Mouse (Mus musculus) liver, embryonic 15.5 days (tissue): Measurements from ENCODE around the gene Gpc2. TPM values are rescaled to one million over a fixed set of nuclear protein-coding genes. Genes with fewer than 3 reads are reported as not detected.

ENCODE experiments used
- ATAC-seq: fragments of 200-750 bp; cut with Nextera tagmentation; 2 replicates; pipeline ENCODE4 v1.8.0; 2017; ENCODE audit warnings: moderate number of reproducible peaks, mild to moderate bottlenecking, moderate library complexity; ENCODE audit not compliant: insufficient read depth
- H3K27ac ChIP-seq: fragments of 300-500 bp; sonication (generic); replicated peaks from 2 replicates; pipeline ENCODE4 v1.5.1; 2015; ENCODE audit warnings: mild to moderate bottlenecking, inconsistent platforms
- H3K27me3 ChIP-seq: fragments of 300-500 bp; sonication (generic); 2 replicates; pipeline ENCODE4 v1.6.1; 2015; ENCODE audit warnings: mild to moderate bottlenecking, inconsistent platforms
- H3K36me3 ChIP-seq: fragments of 300-500 bp; sonication (generic); replicated peaks from 2 replicates; pipeline ENCODE4 v1.6.1; 2015; ENCODE audit warnings: moderate library complexity, mild to moderate bottlenecking, inconsistent platforms
- H3K4me1 ChIP-seq: fragments of 300-500 bp; sonication (generic); replicated peaks from 2 replicates; pipeline ENCODE4 v1.6.1; 2015; ENCODE audit warnings: inconsistent platforms
- H3K4me2 ChIP-seq: fragments of 300-500 bp; sonication (generic); 2 replicates; pipeline ENCODE4 v1.6.1; 2015; ENCODE audit warnings: moderate library complexity, mild to moderate bottlenecking, inconsistent platforms
- H3K4me3 ChIP-seq: fragments of 300-500 bp; sonication (generic); replicated peaks from 2 replicates; pipeline ENCODE4 v1.5.1; 2015; ENCODE audit warnings: mild to moderate bottlenecking, inconsistent platforms
- H3K9ac ChIP-seq: fragments of 300-500 bp; sonication (generic); 2 replicates; pipeline ENCODE4 v1.6.1; 2015; ENCODE audit warnings: moderate library complexity, mild to moderate bottlenecking, inconsistent platforms
- H3K9me3 ChIP-seq: fragments of 300-500 bp; sonication (generic); replicated peaks from 2 replicates; pipeline ENCODE4 v1.6.1; 2016; ENCODE audit warnings: inconsistent platforms
- WGBS: fragments of 180-500 bp; shearing (Covaris S2); methylation state at CpG from one replicate; pipeline ENCODE4 v1.1.7; 2015; ENCODE audit warnings: mixed read lengths; ENCODE audit not compliant: insufficient replicate concordance; 5-methylcytosine and 5-hydroxymethylcytosine counted together
- polyA plus RNA-seq: library from polyadenylated mRNA; unstranded; fragments of >200 nt; fragmentation: Nextera tagmentation; extraction: Ambion mirVana; gene quantifications from 2 replicates; pipeline ENCODE4 v1.2.1, GENCODE M21; 2015

The Gpc2 gene
- 0.45 and 0.62 TPM in 2 replicates for polyA plus RNA-seq

- no peaks in the 10 kb centered on the region for H3K36me3 ChIP-seq
- peak within 1 kb of the TSS; percentile 11; the same call in 1 of the 2 replicates for H3K9ac ChIP-seq
- no peaks in the 10 kb centered on the region for H3K9me3 ChIP-seq
- 2% methylated on average over 56 of the region's 56 CpGs for WGBS
- peak within 1 kb of the TSS; percentile 57 for H3K4me3 ChIP-seq
- H3K4me1 ChIP-seq = peaks cover 17% of the 10 kb centered on the region
- peaks cover 22% of the 10 kb centered on the region for H3K27me3 ChIP-seq
- H3K4me2 ChIP-seq = peak within 1 kb of the TSS; percentile 79
- H3K27ac ChIP-seq = no peak within 1 kb of the TSS
- ATAC-seq = peak; percentile 97
Measured at GRCm38 (mm10) chr5:138279585-138280424, at the start of gene Gpc2, which contains the start of the genes Gm43720 and Stag3. TSS of gene Gpc2 (minus strand) at chr5:138280005. TSS of gene Gm43720 (minus strand) at chr5:138279958. TSS of gene Stag3 (plus strand) at chr5:138280240.

GRCm38 (mm10) chr5:138312795-138313194 lies 33.0 kb upstream of the Gpc2 start:
- no peak for ATAC-seq

GRCm38 (mm10) chr5:138299613-138300012 lies 19.8 kb upstream of the Gpc2 start:
- WGBS = 50% methylated on average over 2 of the region's 2 CpGs
- H3K27me3 ChIP-seq = no peaks in the 10 kb centered on the region
- H3K4me3 ChIP-seq = no peak overlapping the region
- no peak overlapping the region for H3K27ac ChIP-seq
- no peaks in the 10 kb centered on the region for H3K9me3 ChIP-seq
- no peak for ATAC-seq
- no peaks in the 10 kb centered on the region for H3K4me1 ChIP-seq
- H3K9ac ChIP-seq = no peak overlapping the region
- no peak overlapping the region for H3K4me2 ChIP-seq
- no peaks in the 10 kb centered on the region for H3K36me3 ChIP-seq

More at GRCm38 (mm10) chr5:138312795-138313194, 33.0 kb upstream of the Gpc2 start:
- Histone ChIP-seq H3K9ac (no peak overlapping the region), H3K4me3 (no peak overlapping the region), H3K4me2 (no peak overlapping the region), H3K4me1 (0 out of 2 replicates have a peak, but pooled peaks cover 3% of the 10 kb centered on the region), H3K27ac (no peak overlapping the region), H3K9me3 (no peaks in the 10 kb centered on the region), H3K27me3 (no peaks in the 10 kb centered on the region), H3K36me3 (no peaks in the 10 kb centered on the region)
- WGBS = 74% methylated on average over 3 of the region's 3 CpGs

GRCm38 (mm10) chr5:138294158-138294557 lies 14.4 kb upstream of the Gpc2 start:
- no peaks in the 10 kb centered on the region for H3K9me3 ChIP-seq
- H3K4me2 ChIP-seq = no peak overlapping the region
- H3K4me1 ChIP-seq = no peaks in the 10 kb centered on the region
- no peaks in the 10 kb centered on the region for H3K36me3 ChIP-seq
- no peak overlapping the region for H3K4me3 ChIP-seq
- no peak overlapping the region for H3K9ac ChIP-seq
- no peak for ATAC-seq
- H3K27me3 ChIP-seq = no peaks in the 10 kb centered on the region
- no peak overlapping the region for H3K27ac ChIP-seq

GRCm38 (mm10) chr5:138291638-138292037 lies 11.8 kb upstream of the Gpc2 start:
- H3K4me2 ChIP-seq = no peak overlapping the region
- 35% methylated on average over 1 of the region's 1 CpGs for WGBS
- H3K9ac ChIP-seq = no peak overlapping the region
- no peak for ATAC-seq
- H3K36me3 ChIP-seq = no peaks in the 10 kb centered on the region
- no peaks in the 10 kb centered on the region for H3K27me3 ChIP-seq
- no peak overlapping the region for H3K4me3 ChIP-seq
- H3K4me1 ChIP-seq = no peaks in the 10 kb centered on the region
- no peaks in the 10 kb centered on the region for H3K9me3 ChIP-seq
- no peak overlapping the region for H3K27ac ChIP-seq

- no peak for ATAC-seq
- Histone ChIP-seq H3K9ac (no peak overlapping the region), H3K27me3 (no peaks in the 10 kb centered on the region), H3K4me1 (no peaks in the 10 kb centered on the region), H3K4me3 (no peak overlapping the region), H3K36me3 (no peaks in the 10 kb centered on the region), H3K27ac (no peak overlapping the region), H3K4me2 (no peak overlapping the region), H3K9me3 (no peaks in the 10 kb centered on the region)
- 47% methylated on average over 3 of the region's 3 CpGs for WGBS
Measured at GRCm38 (mm10) chr5:138287861-138288260, 8.1 kb upstream of the Gpc2 start.

- no peak overlapping the region for H3K4me2 ChIP-seq
- H3K4me1 ChIP-seq = peaks cover 15% of the 10 kb centered on the region
- H3K4me3 ChIP-seq = no peak overlapping the region
- H3K27me3 ChIP-seq = peaks cover 12% of the 10 kb centered on the region
- no peak overlapping the region for H3K27ac ChIP-seq
- no peak overlapping the region for H3K9ac ChIP-seq
- no peaks in the 10 kb centered on the region for H3K9me3 ChIP-seq
- no peak for ATAC-seq
- no peaks in the 10 kb centered on the region for H3K36me3 ChIP-seq
- 39% methylated on average over 1 of the region's 1 CpGs for WGBS
Measured at GRCm38 (mm10) chr5:138283540-138283939, 3.7 kb upstream of the Gpc2 start.

- Histone ChIP-seq H3K27ac (no peak overlapping the region), H3K9ac (no peak overlapping the region), H3K9me3 (no peaks in the 10 kb centered on the region), H3K4me2 (no peak overlapping the region), H3K27me3 (peaks cover 16% of the 10 kb centered on the region), H3K4me3 (no peak overlapping the region), H3K4me1 (peaks cover 15% of the 10 kb centered on the region), H3K36me3 (no peaks in the 10 kb centered on the region)
- no peak for ATAC-seq
- 62% methylated on average over 2 of the region's 2 CpGs for WGBS
Measured at GRCm38 (mm10) chr5:138281798-138282197, 2.0 kb upstream of the Gpc2 start.

- Histone ChIP-seq H3K4me1 (peaks cover 15% of the 10 kb centered on the region), H3K27me3 (peaks cover 17% of the 10 kb centered on the region), H3K9ac (no peak overlapping the region), H3K27ac (no peak overlapping the region), H3K36me3 (no peaks in the 10 kb centered on the region), H3K9me3 (no peaks in the 10 kb centered on the region), H3K4me2 (peak overlapping the region; percentile 79), H3K4me3 (no peak overlapping the region)
- no peak for ATAC-seq
- WGBS = 71% methylated on average over 15 of the region's 15 CpGs
Measured at GRCm38 (mm10) chr5:138280829-138281228, 1.0 kb upstream of the Gpc2 start.

- Histone ChIP-seq H3K9ac (no peak overlapping the region), H3K4me1 (peaks cover 15% of the 10 kb centered on the region), H3K36me3 (no peaks in the 10 kb centered on the region), H3K4me2 (peak overlapping the region; percentile 79), H3K9me3 (no peaks in the 10 kb centered on the region), H3K4me3 (peak overlapping the region; percentile 57), H3K27ac (no peak overlapping the region), H3K27me3 (peaks cover 21% of the 10 kb centered on the region)
- 21% methylated on average over 26 of the region's 26 CpGs for WGBS
- ATAC-seq = no peak
Measured at GRCm38 (mm10) chr5:138280425-138280768, 592 bp upstream of the Gpc2 start.

- no peak overlapping the region for H3K4me2 ChIP-seq
- no peak overlapping the region for H3K4me3 ChIP-seq
- H3K36me3 ChIP-seq = no peaks in the 10 kb centered on the region
- no peak overlapping the region for H3K9ac ChIP-seq
- H3K27me3 ChIP-seq = peaks cover 31% of the 10 kb centered on the region
- ATAC-seq = no peak
- peaks cover 17% of the 10 kb centered on the region for H3K4me1 ChIP-seq
- H3K27ac ChIP-seq = no peak overlapping the region
- H3K9me3 ChIP-seq = no peaks in the 10 kb centered on the region
- WGBS = 81% methylated on average over 7 of the region's 7 CpGs
Measured at GRCm38 (mm10) chr5:138277994-138278393, 1.8 kb downstream of the Gpc2 start.
